Mouse (Mus musculus) thymus, postnatal 4 days (tissue): ENCODE measurements around the gene Evi5l.

Experiments
- DNase-seq: peaks from one replicate; pipeline ENCODE4 v3.0.0; 2021

Evi5l gene

GRCm38 (mm10) chr8:4205246-4206123, 39.1 kb downstream of the Evi5l start:
- DNase-seq = peak; percentile 45

- DNase-seq = peak; percentile 33
These were observed 40.0 kb downstream of the Evi5l start for GRCm38 (mm10) chr8:4206182-4207015.

GRCm38 (mm10) chr8:4207016-4207350, 40.6 kb downstream of the Evi5l start:
- no peak for DNase-seq

GRCm38 (mm10) chr8:4211097-4211496, 44.7 kb downstream of the Evi5l start:
- DNase-seq = no peak

- DNase-seq = peak; percentile 42
These were observed 46.4 kb downstream of the Evi5l start for GRCm38 (mm10) chr8:4212809-4213209.

GRCm38 (mm10) chr8:4213210-4214005, 47.0 kb downstream of the Evi5l start:
- DNase-seq = peak; percentile 73

GRCm38 (mm10) chr8:4214006-4214980, 47.9 kb downstream of the Evi5l start:
- DNase-seq = peak; percentile 70

GRCm38 (mm10) chr8:4216296-4216695, 49.9 kb downstream of the Evi5l start:
- no peak for DNase-seq

GRCm38 (mm10) chr8:4216791-4217621, 50.6 kb downstream of the Evi5l start, which contains the start of gene Prr36:
TSS of gene Prr36 (minus strand) at chr8:4217459.
- peak; percentile 52 for DNase-seq

- DNase-seq = no peak
These were observed 53.2 kb downstream of the Evi5l start for GRCm38 (mm10) chr8:4219617-4220016.

- DNase-seq = no peak
These were observed 55.7 kb downstream of the Evi5l start for GRCm38 (mm10) chr8:4222059-4222458.

GRCm38 (mm10) chr8:4226323-4226722, 60.0 kb downstream of the Evi5l start:
- no peak for DNase-seq

- DNase-seq = no peak
These were observed 60.5 kb downstream of the Evi5l start, which contains the start of gene Lrrc8e for GRCm38 (mm10) chr8:4226739-4227347. TSS of gene Lrrc8e (plus strand) at chr8:4226827.

GRCm38 (mm10) chr8:4227919-4228318, 61.6 kb downstream of the Evi5l start:
- DNase-seq = no peak

- no peak for DNase-seq
These were observed 63.4 kb downstream of the Evi5l start for GRCm38 (mm10) chr8:4229784-4230183.

- no peak for DNase-seq
These were observed 64.4 kb downstream of the Evi5l start for GRCm38 (mm10) chr8:4230612-4231351.

- DNase-seq = no peak
These were observed 71.6 kb downstream of the Evi5l start for GRCm38 (mm10) chr8:4237814-4238433.

GRCm38 (mm10) chr8:4238434-4239192, 72.2 kb downstream of the Evi5l start, which contains the start of the genes Map2k7 and Gm49320:
TSS of gene Map2k7 (plus strand) at chr8:4238740.
TSS of gene Gm49320 (plus strand) at chr8:4238865.
- DNase-seq = peak; percentile 100
